Mouse (Mus musculus): ENCODE measurements at regions not wholly inside any gene's neighbourhood (a gene's known extent, or its start where the extent isn't known, plus 50 kb on each side); places are given as distances from the start of the nearest gene placed in this dataset.
A peak's percentile ranks its signal among the peaks of the same experiment; 100 is the strongest.

- H3K27ac ChIP-seq (replicated peaks; ENCODE audit: low read depth, low read length), result no peak overlapping the region
- ATAC-seq (ENCODE audit: insufficient number of reproducible peaks, low FRiP score, low TSS enrichment, low read depth), result no peak
- H3K9me3 ChIP-seq (ENCODE audit: control insufficient read depth, low read length), result no peaks in the 10 kb centered on the region
- no peaks in the 10 kb centered on the region for H3K36me3 ChIP-seq (ENCODE audit: control insufficient read depth, insufficient read depth, low read length)
- no peak overlapping the region for H3K4me3 ChIP-seq (ENCODE audit: low read depth, low read length)
- 89% methylated on average over 4 of the region's 4 CpGs for WGBS
- no peaks in the 10 kb centered on the region for H3K4me1 ChIP-seq (ENCODE audit: control insufficient read depth, insufficient read depth, low read length)
- no peak overlapping the region for H3K9ac ChIP-seq (ENCODE audit: low read length)
- no peaks in the 10 kb centered on the region for H3K27me3 ChIP-seq (ENCODE audit: control insufficient read depth, insufficient read depth, low read length)
- no peak for DNase-seq (ENCODE audit: low spot score)
- no peak overlapping the region for H3K4me2 ChIP-seq (ENCODE audit: low read depth, severe bottlenecking)
Measured at GRCm38 (mm10) chr11:64597305-64597704, 160.9 kb upstream of the F930015N05Rik start.

GRCm38 (mm10) chr11:64599178-64599577 lies 162.7 kb upstream of the F930015N05Rik start:
- no peaks in the 10 kb centered on the region for H3K36me3 ChIP-seq (ENCODE audit: control insufficient read depth, insufficient read depth, low read length)
- no peak overlapping the region for H3K4me3 ChIP-seq (ENCODE audit: low read depth, low read length)
- H3K4me1 ChIP-seq (ENCODE audit: control insufficient read depth, insufficient read depth, low read length), result no peaks in the 10 kb centered on the region
- H3K4me2 ChIP-seq (ENCODE audit: low read depth, severe bottlenecking), result no peak overlapping the region
- no peaks in the 10 kb centered on the region for H3K27me3 ChIP-seq (ENCODE audit: control insufficient read depth, insufficient read depth, low read length)
- no peak overlapping the region for H3K27ac ChIP-seq (replicated peaks; ENCODE audit: low read depth, low read length)
- 83% methylated on average over 3 of the region's 3 CpGs for WGBS
- H3K9ac ChIP-seq (ENCODE audit: low read length), result no peak overlapping the region
- H3K9me3 ChIP-seq (ENCODE audit: control insufficient read depth, low read length), result no peaks in the 10 kb centered on the region
- ATAC-seq (ENCODE audit: insufficient number of reproducible peaks, low FRiP score, low TSS enrichment, low read depth) (no peak), DNase-seq (ENCODE audit: low spot score) (no peak)

- no peak overlapping the region for H3K9ac ChIP-seq (ENCODE audit: low read length)
- ATAC-seq (ENCODE audit: insufficient number of reproducible peaks, low FRiP score, low TSS enrichment, low read depth) (no peak), DNase-seq (ENCODE audit: low spot score) (no peak)
- WGBS, result 86% methylated on average over 10 of the region's 10 CpGs
- H3K4me3 ChIP-seq (ENCODE audit: low read depth, low read length), result no peak overlapping the region
- no peaks in the 10 kb centered on the region for H3K4me1 ChIP-seq (ENCODE audit: control insufficient read depth, insufficient read depth, low read length)
- H3K4me2 ChIP-seq (ENCODE audit: low read depth, severe bottlenecking), result no peak overlapping the region
- no peaks in the 10 kb centered on the region for H3K36me3 ChIP-seq (ENCODE audit: control insufficient read depth, insufficient read depth, low read length)
- H3K27me3 ChIP-seq (ENCODE audit: control insufficient read depth, insufficient read depth, low read length), result no peaks in the 10 kb centered on the region
- no peak overlapping the region for H3K27ac ChIP-seq (replicated peaks; ENCODE audit: low read depth, low read length)
- no peaks in the 10 kb centered on the region for H3K9me3 ChIP-seq (ENCODE audit: control insufficient read depth, low read length)
Measured at GRCm38 (mm10) chr11:64600201-64601102, 164.0 kb upstream of the F930015N05Rik start.

- Histone ChIP-seq H3K27me3 (ENCODE audit: control insufficient read depth, insufficient read depth, low read length) (no peaks in the 10 kb centered on the region), H3K4me2 (ENCODE audit: low read depth, severe bottlenecking) (no peak overlapping the region), H3K4me3 (ENCODE audit: low read depth, low read length) (no peak overlapping the region), H3K36me3 (ENCODE audit: control insufficient read depth, insufficient read depth, low read length) (no peaks in the 10 kb centered on the region), H3K9ac (ENCODE audit: low read length) (no peak overlapping the region), H3K27ac (replicated peaks; ENCODE audit: low read depth, low read length) (no peak overlapping the region), H3K4me1 (ENCODE audit: control insufficient read depth, insufficient read depth, low read length) (no peaks in the 10 kb centered on the region), H3K9me3 (ENCODE audit: control insufficient read depth, low read length) (no peaks in the 10 kb centered on the region)
- ATAC-seq (ENCODE audit: insufficient number of reproducible peaks, low FRiP score, low TSS enrichment, low read depth), result no peak
- DNase-seq (ENCODE audit: low spot score), result no peak
- 85% methylated on average over 2 of the region's 2 CpGs for WGBS
Measured at GRCm38 (mm10) chr11:64609043-64609442, 172.6 kb upstream of the F930015N05Rik start.

GRCm38 (mm10) chr11:64610724-64611123 lies 174.3 kb upstream of the F930015N05Rik start:
- 93% methylated on average over 3 of the region's 3 CpGs for WGBS
- H3K9ac ChIP-seq (ENCODE audit: low read length), result no peak overlapping the region
- no peaks in the 10 kb centered on the region for H3K9me3 ChIP-seq (ENCODE audit: control insufficient read depth, low read length)
- H3K4me1 ChIP-seq (ENCODE audit: control insufficient read depth, insufficient read depth, low read length), result no peaks in the 10 kb centered on the region
- ATAC-seq (ENCODE audit: insufficient number of reproducible peaks, low FRiP score, low TSS enrichment, low read depth), result no peak
- no peak for DNase-seq (ENCODE audit: low spot score)
- no peak overlapping the region for H3K4me2 ChIP-seq (ENCODE audit: low read depth, severe bottlenecking)
- no peak overlapping the region for H3K27ac ChIP-seq (replicated peaks; ENCODE audit: low read depth, low read length)
- no peak overlapping the region for H3K4me3 ChIP-seq (ENCODE audit: low read depth, low read length)
- no peaks in the 10 kb centered on the region for H3K27me3 ChIP-seq (ENCODE audit: control insufficient read depth, insufficient read depth, low read length)
- H3K36me3 ChIP-seq (ENCODE audit: control insufficient read depth, insufficient read depth, low read length), result no peaks in the 10 kb centered on the region

GRCm38 (mm10) chr11:64615140-64615539 lies 178.7 kb upstream of the F930015N05Rik start:
- no peak overlapping the region for H3K9ac ChIP-seq (ENCODE audit: low read length)
- no peak overlapping the region for H3K27ac ChIP-seq (replicated peaks; ENCODE audit: low read depth, low read length)
- no peak overlapping the region for H3K4me2 ChIP-seq (ENCODE audit: low read depth, severe bottlenecking)
- peaks cover 8% of the 10 kb centered on the region for H3K4me1 ChIP-seq (ENCODE audit: control insufficient read depth, insufficient read depth, low read length)
- no peaks in the 10 kb centered on the region for H3K9me3 ChIP-seq (ENCODE audit: control insufficient read depth, low read length)
- ATAC-seq (ENCODE audit: insufficient number of reproducible peaks, low FRiP score, low TSS enrichment, low read depth) (no peak), DNase-seq (ENCODE audit: low spot score) (no peak)
- WGBS, result 79% methylated on average over 1 of the region's 1 CpGs
- no peaks in the 10 kb centered on the region for H3K27me3 ChIP-seq (ENCODE audit: control insufficient read depth, insufficient read depth, low read length)
- H3K4me3 ChIP-seq (ENCODE audit: low read depth, low read length), result no peak overlapping the region
- no peaks in the 10 kb centered on the region for H3K36me3 ChIP-seq (ENCODE audit: control insufficient read depth, insufficient read depth, low read length)

- Histone ChIP-seq H3K27me3 (ENCODE audit: control insufficient read depth, insufficient read depth, low read length) (no peaks in the 10 kb centered on the region), H3K27ac (replicated peaks; ENCODE audit: low read depth, low read length) (peak overlapping the region; percentile 52; the same call in 1 of the 2 replicates)
Measured at GRCm38 (mm10) chr11:64618631-64619385, 182.4 kb upstream of the F930015N05Rik start.

GRCm38 (mm10) chr11:64627180-64627579 lies 190.7 kb upstream of the F930015N05Rik start:
- no peak overlapping the region for H3K4me2 ChIP-seq (ENCODE audit: low read depth, severe bottlenecking)
- H3K9me3 ChIP-seq (ENCODE audit: control insufficient read depth, low read length), result no peaks in the 10 kb centered on the region
- peak; percentile 15 for DNase-seq (ENCODE audit: low spot score)
- no peak overlapping the region for H3K27ac ChIP-seq (replicated peaks; ENCODE audit: low read depth, low read length)
- H3K36me3 ChIP-seq (ENCODE audit: control insufficient read depth, insufficient read depth, low read length), result no peaks in the 10 kb centered on the region
- H3K4me3 ChIP-seq (ENCODE audit: low read depth, low read length), result no peak overlapping the region
- H3K27me3 ChIP-seq (ENCODE audit: control insufficient read depth, insufficient read depth, low read length), result no peaks in the 10 kb centered on the region
- no peak for ATAC-seq (ENCODE audit: insufficient number of reproducible peaks, low FRiP score, low TSS enrichment, low read depth)
- no peak overlapping the region for H3K9ac ChIP-seq (ENCODE audit: low read length)
- 92% methylated on average over 7 of the region's 7 CpGs for WGBS
- no peaks in the 10 kb centered on the region for H3K4me1 ChIP-seq (ENCODE audit: control insufficient read depth, insufficient read depth, low read length)

More at GRCm38 (mm10) chr11:64618631-64619385, 182.4 kb upstream of the F930015N05Rik start:
- no peak for ATAC-seq (ENCODE audit: insufficient number of reproducible peaks, low FRiP score, low TSS enrichment, low read depth)
- WGBS, result 29% methylated on average over 5 of the region's 5 CpGs
- H3K4me2 ChIP-seq (ENCODE audit: low read depth, severe bottlenecking), result no peak overlapping the region
- peaks cover 8% of the 10 kb centered on the region for H3K4me1 ChIP-seq (ENCODE audit: control insufficient read depth, insufficient read depth, low read length)
- DNase-seq (ENCODE audit: low spot score), result peak; percentile 24
- H3K4me3 ChIP-seq (ENCODE audit: low read depth, low read length), result no peak overlapping the region
- no peaks in the 10 kb centered on the region for H3K36me3 ChIP-seq (ENCODE audit: control insufficient read depth, insufficient read depth, low read length)
- no peaks in the 10 kb centered on the region for H3K9me3 ChIP-seq (ENCODE audit: control insufficient read depth, low read length)
- no peak overlapping the region for H3K9ac ChIP-seq (ENCODE audit: low read length)
